Comparison of ENCODE assay signal across 18 mouse cellular contexts in genomic region chr19:17806626-17807025, GRCm38 (mm10). TPM values are rescaled to one million over a fixed set of nuclear protein-coding genes. Genes with fewer than 3 reads are reported as not detected.
"Had no signal": no experiment of that assay in that cellular context is flagged by ENCODE, and none has a peak within 500 bp of the region (broad histone marks: within the 10 kb centered on the region; RNA-seq: fewer than 3 reads in every experiment).

No protein-coding gene starts in this region.

- H3K27ac ChIP-seq: layer of hippocampus, adult 2 months; limb, embryonic 13.5 days; midbrain, embryonic 10.5 days; neural tube, embryonic 12.5 days had no signal

- H3K4me3 ChIP-seq: layer of hippocampus, adult 2 months; limb, embryonic 13.5 days; midbrain, embryonic 10.5 days; myocyte; neural tube, embryonic 12.5 days had no signal

- H3K4me2 ChIP-seq: limb, embryonic 13.5 days; neural tube, embryonic 12.5 days had no signal

- H3K27me3 ChIP-seq: limb, embryonic 13.5 days; neural tube, embryonic 12.5 days had no signal

- DNase-seq: kidney, postnatal 10 days; kidney, postnatal 4 days; left cerebral cortex, postnatal 4 days; lung, adult 2 months; lung, postnatal 4 days; midbrain, embryonic 14.5 days; thymus, adult 2 months; thymus, postnatal 25 days had no signal

- H3K36me3 ChIP-seq: limb, embryonic 13.5 days; midbrain, embryonic 10.5 days; neural tube, embryonic 12.5 days had no signal

- H3K9me3 ChIP-seq: limb, embryonic 13.5 days; midbrain, embryonic 10.5 days; neural tube, embryonic 12.5 days had no signal

- ATAC-seq: hindbrain, embryonic 16.5 days; inflammation-experienced regulatory T-cells, adult 6 months; lung, postnatal 0 days had no signal

- H3K9ac ChIP-seq: limb, embryonic 13.5 days; neural tube, embryonic 12.5 days had no signal

- H3K4me1 ChIP-seq: limb, embryonic 13.5 days; neural tube, embryonic 12.5 days had no signal

RNA-seq across cellular contexts. Expression of gene Pcsk5, which starts 30.8 kb away (rescaled TPM):
- total RNA-seq: megakaryocyte, adult 5-6 weeks; neutrophil, adult 5-6 weeks had no signal
- polyA plus RNA-seq: inflammation-experienced regulatory T-cells, adult 6 months; myocyte had no signal
